Mouse (Mus musculus): ENCODE data around the gene Zfp429.

GRCm38 (mm10) chr13:67416811-67417210 is 17.2 kb upstream of the Zfp429 start:
- TF ChIP-seq GATA1 (IDR thresholded peaks at IDR 0.05; ENCODE audit: low read length) = no peak
- TF ChIP-seq TAL1 (IDR thresholded peaks at IDR 0.05; ENCODE audit: low read length) = no peak

All from erythroblast, embryonic 14.5 days (primary cell).